Mouse (Mus musculus): Measurements from ENCODE around the gene Lmbrd1.
"Not testable (repeated sequence)": the region's sequence is repeated elsewhere in the genome, so short reads cannot be mapped to it uniquely, and the experiment has no call there.

Lmbrd1 gene

DNA sequence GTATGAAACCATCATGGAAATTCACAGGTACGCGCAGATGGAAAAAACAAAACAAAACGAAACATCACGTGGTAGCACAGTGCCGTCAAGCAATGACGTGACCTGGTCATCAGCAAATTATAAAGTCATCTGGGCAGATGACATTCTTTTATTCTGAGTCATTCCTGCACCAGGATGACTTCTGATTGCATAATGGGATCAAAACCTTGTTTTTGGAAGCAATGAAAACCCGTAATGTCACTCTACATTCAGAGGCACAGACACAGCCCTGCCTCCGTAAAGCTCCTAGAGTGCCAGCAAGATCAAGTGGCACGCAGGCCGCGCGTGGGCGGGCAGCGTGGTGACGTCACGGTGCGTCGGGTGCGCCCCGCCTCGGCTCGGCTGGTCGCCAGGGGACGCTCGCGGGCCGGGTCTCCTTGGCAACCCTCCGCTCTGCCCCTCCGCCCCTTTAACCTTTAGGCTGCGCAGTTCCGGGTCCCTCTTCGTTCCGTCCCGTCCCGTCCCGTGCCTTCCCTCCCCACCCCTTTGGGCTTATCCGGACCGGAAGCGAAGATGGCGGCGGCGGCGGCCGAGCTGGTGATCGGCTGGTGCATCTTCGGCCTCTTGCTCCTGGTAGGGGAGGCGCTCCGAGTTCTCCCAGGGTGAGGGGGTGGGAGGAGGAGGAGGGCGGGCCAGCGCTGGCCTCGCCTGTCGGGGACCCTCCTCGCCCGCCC is at the start of gene Lmbrd1:
TSS of gene Lmbrd1 (plus strand) at position 426 of the 713 bp plus-strand sequence.
- DNase-seq, result peak; percentile 94 to 98

GRCm38 (mm10) chr1:24633553-24634132 is 44.8 kb upstream of the Lmbrd1 start:
- DNase-seq, result no peak

DNA sequence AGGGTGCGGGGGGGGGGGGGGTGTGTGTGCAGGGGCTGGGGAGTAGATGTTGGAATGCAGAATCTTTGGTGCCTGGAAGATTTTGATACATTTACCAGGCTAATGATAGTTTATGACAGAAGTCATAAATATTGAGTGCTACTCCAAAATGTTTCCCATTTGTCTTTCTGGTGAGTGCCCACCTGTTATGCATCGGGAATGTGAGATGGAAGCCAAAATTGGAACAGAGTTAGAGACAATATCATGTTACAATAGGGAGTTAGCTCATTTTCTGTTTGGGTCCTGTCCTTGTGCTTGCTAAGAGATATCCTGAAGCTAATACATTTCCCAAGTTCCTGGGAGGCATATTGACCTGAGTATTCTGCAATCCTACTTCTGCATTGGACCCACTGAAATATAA is 28.3 kb upstream of the Lmbrd1 start:
- DNase-seq, result no peak

GRCm38 (mm10) chr1:24659914-24660313 is 18.5 kb upstream of the Lmbrd1 start:
- no peak for DNase-seq

GRCm38 (mm10) chr1:24660662-24661061 is 17.8 kb upstream of the Lmbrd1 start:
- DNase-seq, result not testable (repeated sequence)

GRCm38 (mm10) chr1:24661551-24661950 is 16.9 kb upstream of the Lmbrd1 start:
- no peak for DNase-seq

DNA sequence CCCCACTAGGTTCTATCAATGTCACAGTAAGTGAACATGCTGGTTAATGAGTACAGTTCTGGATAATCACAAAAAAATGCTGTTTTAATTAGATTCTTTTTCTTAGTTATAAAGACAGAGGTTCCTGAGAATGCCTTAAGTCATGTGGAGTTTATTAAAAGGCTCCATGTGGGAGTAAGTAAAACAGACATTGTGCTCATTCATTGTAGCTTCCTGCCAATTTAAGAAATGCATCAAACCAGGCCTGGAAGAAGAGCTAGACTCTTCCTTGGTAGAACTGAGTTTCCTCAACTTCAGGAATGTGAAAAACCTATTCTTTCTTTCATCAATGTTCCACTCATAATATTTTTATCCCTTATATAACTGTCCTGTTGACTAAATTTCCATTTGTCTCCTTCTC is 14.3 kb upstream of the Lmbrd1 start:
- no peak for DNase-seq

DNA sequence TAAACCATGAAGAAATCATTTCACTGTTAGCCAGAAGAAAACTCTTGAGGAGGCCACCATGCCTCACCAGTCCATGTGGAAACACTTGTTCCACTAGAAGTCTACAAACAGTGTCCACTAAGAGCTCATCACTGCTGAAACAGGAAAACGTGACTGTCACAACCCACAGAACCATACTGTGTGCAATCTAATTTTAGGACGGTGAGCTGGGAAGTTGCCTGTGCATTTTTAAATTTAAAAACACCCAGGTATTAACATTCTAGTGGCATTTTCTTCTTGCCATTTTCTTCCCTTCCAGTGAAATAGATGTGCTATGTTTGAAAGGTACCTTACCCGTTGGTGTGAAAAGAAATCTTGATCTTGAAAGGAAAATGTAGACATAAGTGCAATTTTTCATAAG is 5.2 kb upstream of the Lmbrd1 start:
- DNase-seq, result no peak

GRCm38 (mm10) chr1:24677706-24678105 is 724 bp upstream of the Lmbrd1 start:
- DNase-seq, result no peak

DNA sequence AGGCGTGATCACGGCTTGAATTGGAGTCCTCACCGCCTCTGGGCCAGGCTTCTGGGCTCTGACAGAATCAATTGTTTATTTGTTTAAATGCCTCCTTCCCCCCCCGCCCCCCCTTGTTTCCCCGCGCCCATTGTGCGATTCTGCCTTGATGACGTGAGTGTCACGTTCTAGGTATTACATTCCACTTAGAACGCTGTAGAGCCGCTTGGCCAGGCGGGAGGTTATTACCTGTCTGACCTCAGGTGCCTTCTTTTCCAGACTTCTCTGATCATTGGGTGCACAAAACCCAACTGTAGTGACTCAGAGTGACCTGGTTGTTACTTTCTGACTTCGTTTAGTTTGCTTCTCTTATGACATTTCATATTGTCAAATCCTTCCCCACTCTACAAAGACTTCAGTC is 641 bp downstream of the Lmbrd1 start:
- peak in 1 of 2 experiments; percentile 29 for DNase-seq

DNA sequence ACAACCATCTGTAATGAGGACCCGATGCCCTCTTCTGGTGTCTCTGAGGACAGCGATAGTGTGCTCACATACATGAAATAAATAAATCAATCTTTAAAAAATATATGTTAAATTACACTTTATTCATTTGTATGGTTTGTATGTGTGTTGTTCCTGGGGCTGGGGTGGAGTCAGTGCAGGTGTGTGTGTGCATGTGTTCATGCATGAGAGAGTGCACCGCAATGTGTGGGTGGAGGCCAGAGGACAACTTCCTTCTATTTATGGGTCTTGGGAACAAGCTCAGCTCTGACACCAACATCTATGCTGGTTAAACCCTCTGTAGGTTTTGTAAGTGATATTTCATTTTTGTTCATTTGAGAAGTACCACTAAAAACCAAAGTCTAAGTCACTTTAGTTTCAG is 2.6 kb downstream of the Lmbrd1 start:
- DNase-seq, result peak; percentile 62 to 64

- DNase-seq, result no peak
Observed at GRCm38 (mm10) chr1:24681946-24682345, 3.5 kb downstream of the Lmbrd1 start.

GRCm38 (mm10) chr1:24683947-24684346 is 5.5 kb downstream of the Lmbrd1 start:
- no peak for DNase-seq

DNA sequence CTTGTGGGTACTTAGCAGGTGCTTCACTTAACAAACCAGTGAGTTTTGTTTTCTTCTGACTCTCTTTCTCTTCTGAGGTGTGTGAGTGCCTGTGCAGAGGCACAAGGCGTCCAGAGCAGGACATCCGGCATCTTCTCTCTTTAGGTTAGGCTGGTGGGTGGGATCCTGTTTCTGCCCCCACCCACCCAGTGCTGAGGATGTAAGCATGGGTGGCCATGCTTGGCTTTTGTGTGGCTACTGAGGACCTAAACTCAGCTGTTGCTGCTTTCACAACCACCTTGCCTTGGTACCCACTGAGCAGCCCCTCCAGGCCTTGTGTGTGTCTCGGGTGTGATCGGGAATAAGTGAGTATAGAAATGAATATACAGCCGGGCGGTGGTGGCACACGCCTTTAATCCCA is 7.2 kb downstream of the Lmbrd1 start:
- peak; percentile 57 to 71 for DNase-seq

- DNase-seq, result no peak
Observed at GRCm38 (mm10) chr1:24686235-24687021, 8.0 kb downstream of the Lmbrd1 start.

GRCm38 (mm10) chr1:24697677-24698076 is 19.2 kb downstream of the Lmbrd1 start:
- no peak for DNase-seq

DNA sequence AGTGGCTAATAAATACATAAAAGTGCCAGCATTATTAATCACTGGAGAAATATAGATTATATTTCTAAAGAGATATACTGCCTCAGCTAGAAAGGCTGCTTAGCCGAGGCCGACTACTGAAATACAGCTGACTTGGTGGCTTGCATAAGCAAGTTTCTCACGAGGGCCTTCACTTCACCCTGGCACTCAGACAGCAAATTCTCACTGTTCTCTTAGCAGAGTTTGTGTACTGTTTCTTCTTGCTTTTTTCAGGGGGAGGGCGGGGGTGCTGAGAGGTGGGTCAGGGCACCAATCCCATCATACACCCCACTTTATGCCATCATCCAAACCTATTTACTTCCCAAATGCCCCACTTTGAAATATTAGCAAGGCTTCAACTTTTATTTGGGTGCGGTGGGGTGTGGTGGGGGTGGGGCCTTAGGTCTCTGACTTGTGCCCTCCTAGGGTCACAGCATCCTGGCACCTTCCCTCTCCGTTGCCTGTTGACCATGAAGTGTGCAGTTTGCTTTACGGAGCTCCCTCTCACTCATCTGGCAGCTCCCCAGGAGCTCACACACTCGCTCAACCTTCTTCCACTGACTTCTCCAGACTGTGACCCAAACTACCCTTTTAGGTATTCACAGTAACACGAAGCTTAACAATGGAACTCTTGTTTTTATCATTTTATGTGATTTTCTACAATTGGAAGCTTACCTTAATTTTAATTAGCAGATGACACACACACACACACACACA is 19.9 kb downstream of the Lmbrd1 start:
- DNase-seq, result no peak

DNA sequence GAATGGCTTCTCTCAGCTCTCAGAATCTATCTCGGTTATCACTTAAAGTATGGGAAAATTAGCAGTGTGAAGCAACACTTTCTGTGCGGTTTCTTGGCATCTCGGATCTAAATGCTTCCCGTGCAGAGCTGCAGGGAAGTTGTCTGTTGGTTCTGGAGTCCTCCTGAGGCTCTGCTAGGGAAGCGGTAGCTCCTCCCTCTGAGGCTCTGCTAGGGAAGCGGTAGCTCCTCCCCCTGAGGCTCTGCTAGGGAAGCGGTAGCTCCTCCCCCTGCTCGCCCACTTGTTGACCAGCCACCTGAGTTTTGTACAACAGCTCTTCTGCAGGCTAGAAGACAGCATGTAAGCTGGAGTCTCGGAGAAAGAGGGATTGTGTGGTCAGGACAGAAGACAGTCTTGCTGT is 20.9 kb downstream of the Lmbrd1 start:
- DNase-seq, result peak in 1 of 2 experiments; percentile 28

GRCm38 (mm10) chr1:24700241-24700640 is 21.8 kb downstream of the Lmbrd1 start:
- DNase-seq, result no peak

DNA sequence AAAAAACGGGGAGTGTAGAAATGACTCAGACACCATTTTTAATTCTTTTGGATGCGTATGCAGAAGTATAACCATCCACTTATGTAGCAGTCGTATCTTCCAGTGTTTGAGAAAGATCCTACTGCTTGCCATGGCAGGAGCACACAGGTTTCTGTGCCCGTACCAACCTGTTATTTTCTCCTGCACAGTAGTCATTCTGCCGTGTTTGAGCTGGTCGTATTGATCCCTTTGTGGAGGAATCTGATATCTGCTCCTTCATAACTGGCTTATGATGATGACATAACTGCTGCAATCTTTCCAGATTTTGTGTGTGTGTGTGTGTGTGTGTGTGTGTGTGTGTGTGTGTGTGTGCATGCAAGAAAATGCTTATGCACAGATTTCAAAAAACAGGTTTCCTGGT is 25.4 kb downstream of the Lmbrd1 start:
- DNase-seq, result no peak

GRCm38 (mm10) chr1:24716301-24716700 is 37.9 kb downstream of the Lmbrd1 start:
- no peak for DNase-seq

GRCm38 (mm10) chr1:24719621-24720020 is 41.2 kb downstream of the Lmbrd1 start:
- DNase-seq, result no peak

- DNase-seq, result no peak
Observed at GRCm38 (mm10) chr1:24720209-24720608, 41.8 kb downstream of the Lmbrd1 start.
